Mouse (Mus musculus): ENCODE data around the gene Vmn1r234. TPM values are rescaled to one million over a fixed set of nuclear protein-coding genes. Genes with fewer than 3 reads are reported as not detected.
"Not testable (repeated sequence)": the region's sequence is repeated elsewhere in the genome, so short reads cannot be mapped to it uniquely, and the experiment has no call there.

The Vmn1r234 gene
- not detected in 2 replicates for polyA plus RNA-seq (2012; rRNA removed)

- DNase-seq (ENCODE audit: low spot score) = no peak
Observed at GRCm38 (mm10) chr17:21225787-21226186, at the start of gene Vmn1r234. TSS of gene Vmn1r234 (plus strand) at chr17:21226087.

- DNase-seq (ENCODE audit: low spot score) = not testable (repeated sequence)
Observed at GRCm38 (mm10) chr17:21211081-21211480, 14.8 kb upstream of the Vmn1r234 start.

GRCm38 (mm10) chr17:21231654-21232053 is 5.8 kb downstream of the Vmn1r234 start:
- DNase-seq (ENCODE audit: low spot score) = no peak

- DNase-seq (ENCODE audit: low spot score) = no peak
Observed at GRCm38 (mm10) chr17:21256111-21256510, 30.2 kb downstream of the Vmn1r234 start, which contains the start of gene Vmn1r235. TSS of gene Vmn1r235 (plus strand) at chr17:21256411.

GRCm38 (mm10) chr17:21272103-21272502 is 46.2 kb downstream of the Vmn1r234 start:
- DNase-seq (ENCODE audit: low spot score) = no peak

- DNase-seq (ENCODE audit: low spot score) = no peak
Observed at GRCm38 (mm10) chr17:21282642-21283041, 56.8 kb downstream of the Vmn1r234 start, which contains the start of gene Vmn1r236. TSS of gene Vmn1r236 (plus strand) at chr17:21282942.

GRCm38 (mm10) chr17:21284395-21284794 is 58.5 kb downstream of the Vmn1r234 start:
- no peak for DNase-seq (ENCODE audit: low spot score)

Other genes with a start within 250 kb of the Vmn1r234 start
- gene Vmn1r233, start 229.6 kb upstream of the Vmn1r234 start, polyA plus RNA-seq (2012; rRNA removed) = not detected in 2 replicates
- gene Zfp160, start 217.2 kb upstream of the Vmn1r234 start, polyA plus RNA-seq (2012; rRNA removed) = 14.3 and 16.8 TPM in 2 replicates
- not detected in 2 replicates for gene Vmn1r235, start 30.3 kb downstream of the Vmn1r234 start, polyA plus RNA-seq (2012; rRNA removed)
- not detected in 2 replicates for gene Vmn1r236, start 56.9 kb downstream of the Vmn1r234 start, polyA plus RNA-seq (2012; rRNA removed)
- gene Vmn1r237, start 85.8 kb downstream of the Vmn1r234 start, polyA plus RNA-seq (2012; rRNA removed) = not detected in 2 replicates
- 4.8 and 5.5 TPM in 2 replicates for gene Zfp677, start 157.7 kb downstream of the Vmn1r234 start, polyA plus RNA-seq (2012; rRNA removed)
- gene Zfp54, start 197.1 kb downstream of the Vmn1r234 start, polyA plus RNA-seq (2012; rRNA removed) = 6.1 and 6.2 TPM in 2 replicates
- gene Zfp51, start 224.3 kb downstream of the Vmn1r234 start, polyA plus RNA-seq (2012; rRNA removed) = 7.1 and 8.6 TPM in 2 replicates

Data from urinary bladder, adult 2 months (tissue).